Mouse (Mus musculus) lung, postnatal 0 days (tissue): ENCODE data around the gene Mreg. TPM values are rescaled to one million over a fixed set of nuclear protein-coding genes. Genes with fewer than 3 reads are reported as not detected.

Experiments
- ATAC-seq: fragments of 200-750 bp; cut with Nextera tagmentation; 2 replicates; pipeline ENCODE4 v1.8.0; 2017; ENCODE audit warnings: moderate library complexity
- DNase-seq: peaks from one replicate; pipeline ENCODE4 v3.0.0-alpha.2; 2016; ENCODE audit warnings: low spot score
- H3K27ac ChIP-seq: fragments of 300-500 bp; sonication (generic); 2 replicates; pipeline ENCODE4 v1.5.1; 2014; ENCODE audit warnings: antibody characterized with exemption, mild to moderate bottlenecking, low read length, mixed read lengths
- H3K27me3 ChIP-seq: fragments of 300-500 bp; sonication (generic); replicated peaks from 2 replicates; pipeline ENCODE4 v1.6.1; 2014; ENCODE audit warnings: low read length, mixed read lengths; ENCODE audit not compliant: insufficient read depth
- H3K36me3 ChIP-seq: fragments of 300-500 bp; sonication (generic); 2 replicates; pipeline ENCODE4 v1.6.1; 2014; ENCODE audit warnings: low read length, mixed read lengths; ENCODE audit not compliant: insufficient read depth
- H3K4me1 ChIP-seq: fragments of 300-500 bp; sonication (generic); 2 replicates; pipeline ENCODE4 v1.6.1; 2014; ENCODE audit warnings: antibody characterized with exemption, low read depth, low read length, mixed read lengths; ENCODE audit not compliant: insufficient read depth
- H3K4me2 ChIP-seq: fragments of 300-500 bp; sonication (generic); replicated peaks from 2 replicates; pipeline ENCODE4 v1.6.1; 2014; ENCODE audit warnings: low read depth, mild to moderate bottlenecking, low read length, moderate library complexity, mixed read lengths
- H3K4me3 ChIP-seq: fragments of 300-500 bp; sonication (generic); 2 replicates; pipeline ENCODE4 v1.5.1; 2014; ENCODE audit warnings: low read depth, low read length
- H3K9ac ChIP-seq: fragments of 300-500 bp; sonication (generic); replicated peaks from 2 replicates; pipeline ENCODE4 v1.6.1; 2014; ENCODE audit warnings: low read depth, mild to moderate bottlenecking
- H3K9me3 ChIP-seq: fragments of 300-500 bp; sonication (generic); 2 replicates; pipeline ENCODE4 v1.6.1; 2016; ENCODE audit warnings: low read length, mixed read lengths
- CTCF ChIP-seq: IDR thresholded peaks from 2 replicates; pipeline ENCODE4 v1.5.1; 2016; ENCODE audit warnings: antibody characterized with exemption, mild to moderate bottlenecking
- EP300 ChIP-seq: IDR thresholded peaks from 2 replicates; pipeline ENCODE4 v1.6.1; 2016; ENCODE audit warnings: antibody characterized with exemption, mild to moderate bottlenecking, control low read depth
- WGBS: fragments of 180-500 bp; shearing (Covaris S2); extraction: QIAGEN DNeasy Blood & Tissue Kit; methylation state at CpG from one replicate; pipeline ENCODE4 v1.1.7; 2014; 5-methylcytosine and 5-hydroxymethylcytosine counted together
- polyA plus RNA-seq: library from polyadenylated mRNA; unstranded; fragments of >200 nt; fragmentation: Nextera tagmentation; extraction: Ambion mirVana; gene quantifications from 2 replicates; pipeline ENCODE4 v1.2.1, GENCODE M21; 2015

Mreg gene
- 0.57 and 0.98 TPM in 2 replicates for polyA plus RNA-seq

DNA sequence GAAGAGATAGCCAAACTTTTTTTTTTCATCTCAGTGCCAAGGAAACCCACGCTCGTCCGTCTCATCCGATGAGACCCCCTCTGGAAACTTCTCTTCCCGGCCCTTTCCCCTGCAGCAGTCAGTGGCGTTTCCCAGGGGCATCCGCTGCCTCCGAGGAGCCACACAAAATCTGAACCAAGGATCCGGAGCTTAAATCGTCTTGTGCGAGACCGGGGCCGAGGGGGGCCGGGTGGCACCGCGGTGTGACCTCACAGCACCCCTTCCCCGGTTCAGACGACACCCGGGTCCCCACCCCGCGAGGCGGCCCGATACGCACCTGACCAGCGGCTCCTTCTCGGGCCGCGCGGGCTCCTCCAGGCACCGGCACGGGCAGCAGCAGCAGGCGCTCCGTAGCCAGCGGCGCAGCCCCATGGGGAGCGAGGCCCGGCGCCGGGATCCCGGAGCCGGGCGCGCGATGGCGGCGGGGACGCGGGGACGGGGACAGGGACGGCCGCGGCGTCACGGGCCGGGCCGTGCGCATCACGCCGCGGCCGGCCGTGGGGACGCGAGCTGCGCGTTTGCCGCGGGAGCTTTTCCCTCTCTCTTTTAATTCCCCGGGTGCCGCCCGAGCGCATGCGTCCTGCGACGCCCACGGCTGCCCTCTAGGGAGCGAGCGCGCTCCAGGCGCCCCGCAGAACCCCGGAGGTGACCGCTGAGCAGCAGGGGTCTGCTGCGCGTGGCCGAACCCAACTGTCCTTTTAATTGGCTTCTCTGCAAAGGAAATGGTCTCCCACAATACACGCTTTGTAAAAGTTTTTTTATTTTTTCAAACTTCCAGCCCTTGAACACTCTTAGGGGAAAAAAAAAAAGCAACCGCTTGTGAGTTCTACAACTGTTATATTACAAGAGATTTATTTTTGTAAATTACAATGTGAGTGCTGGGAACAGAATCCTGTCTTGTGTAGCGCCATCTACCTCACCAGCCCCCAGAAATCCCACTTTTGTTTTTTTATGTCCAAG lies at the start of gene Mreg:
Mreg (minus strand) TSS at position 607 of the 999 bp plus-strand sequence.
- peak within 1 kb of the TSS; percentile 29; the same call in 1 of the 2 replicates for H3K9ac ChIP-seq
- H3K27ac ChIP-seq = no peak within 1 kb of the TSS
- peak; percentile 69 for TF ChIP-seq CTCF
- TF ChIP-seq EP300 = no peak
- DNase-seq (peak; percentile 74), ATAC-seq (peak; percentile 83)
- H3K27me3 ChIP-seq = 0 out of 2 replicates have a peak, but pooled peaks cover 5% of the 10 kb centered on the region
- H3K4me3 ChIP-seq = peak within 1 kb of the TSS; percentile 63
- no peaks in the 10 kb centered on the region for H3K36me3 ChIP-seq
- peak within 1 kb of the TSS; percentile 99 for H3K4me2 ChIP-seq
- no peaks in the 10 kb centered on the region for H3K9me3 ChIP-seq
- H3K4me1 ChIP-seq = no peaks in the 10 kb centered on the region
- WGBS = 4% methylated on average over 62 of the region's 89 CpGs

DNA sequence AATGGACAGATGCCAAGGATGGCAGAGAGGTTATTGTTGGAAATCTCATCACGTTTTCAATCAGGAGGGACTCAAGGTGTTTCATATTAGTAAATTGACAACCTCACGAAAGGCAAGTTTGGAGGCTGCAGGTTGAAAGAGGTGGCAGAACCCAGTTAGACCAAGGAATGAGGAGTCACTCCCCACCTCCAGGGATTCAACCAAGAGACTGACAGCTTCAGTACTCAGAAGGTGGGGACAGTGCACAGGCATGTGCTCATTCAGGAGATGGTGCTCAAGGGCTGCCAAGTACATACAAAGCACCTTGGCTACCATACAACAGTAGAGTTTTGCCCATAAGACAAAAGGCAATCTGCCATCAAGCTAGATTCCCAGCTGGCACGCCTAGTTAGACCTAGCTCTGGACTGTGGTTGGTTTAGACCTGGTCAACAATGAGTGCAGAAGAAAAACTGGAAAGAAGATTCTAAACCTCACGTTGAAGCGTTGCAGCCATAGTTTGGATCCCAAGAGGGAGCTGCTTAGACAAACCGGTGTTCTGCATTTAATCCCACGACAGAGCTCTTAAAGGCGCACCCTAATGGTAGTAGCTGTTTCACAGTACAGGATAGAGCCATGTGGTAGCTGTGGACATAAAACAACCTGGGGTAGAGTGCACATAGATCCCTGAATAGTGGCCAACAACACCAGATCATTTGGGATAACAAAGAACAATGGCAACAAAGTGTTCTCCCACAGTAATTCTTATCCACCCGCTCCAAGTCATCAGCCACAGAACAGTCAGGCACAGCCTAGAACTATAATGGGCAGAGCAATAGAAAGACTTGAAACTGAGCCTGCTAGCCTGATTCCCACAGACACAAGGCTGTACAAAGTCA lies 44.5 kb upstream of the Mreg start:
- Histone ChIP-seq H3K4me1 (peaks cover 2% of the 10 kb centered on the region; the same call in 1 of the 2 replicates), H3K36me3 (no peaks in the 10 kb centered on the region), H3K27ac (no peak overlapping the region), H3K9me3 (no peaks in the 10 kb centered on the region), H3K4me2 (no peak overlapping the region), H3K4me3 (no peak overlapping the region), H3K27me3 (no peaks in the 10 kb centered on the region), H3K9ac (no peak overlapping the region)
- WGBS = 77% methylated on average over 9 of the region's 9 CpGs
- ATAC-seq (no peak), DNase-seq (no peak)
- TF ChIP-seq EP300 (no peak), CTCF (no peak)

DNA sequence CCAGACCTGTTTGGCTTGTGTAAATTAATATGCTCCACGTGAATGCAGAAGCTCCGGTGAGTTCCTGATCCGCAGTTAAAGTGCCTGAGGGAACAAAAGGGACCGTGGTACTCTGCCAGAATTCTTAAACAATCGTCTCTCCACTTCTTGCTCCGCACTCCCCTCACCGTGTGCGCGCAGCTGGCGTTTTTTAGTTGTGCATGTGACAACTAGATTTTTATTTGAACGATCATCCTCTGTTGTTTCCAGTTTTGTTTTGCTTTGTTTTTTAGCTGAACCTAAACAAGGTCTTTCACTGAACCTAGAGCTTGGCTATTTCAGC lies 43.7 kb upstream of the Mreg start:
- Histone ChIP-seq H3K36me3 (no peaks in the 10 kb centered on the region), H3K9me3 (no peaks in the 10 kb centered on the region), H3K4me3 (no peak overlapping the region), H3K4me2 (peak overlapping the region; percentile 65; the same call in 1 of the 2 replicates), H3K27me3 (no peaks in the 10 kb centered on the region), H3K9ac (no peak overlapping the region), H3K4me1 (peaks cover 2% of the 10 kb centered on the region; the same call in 1 of the 2 replicates), H3K27ac (0 out of 2 replicates have a peak overlapping the region, but pooled peaks have one; percentile 80)
- 23% methylated on average over 11 of the region's 11 CpGs for WGBS
- no peak for TF ChIP-seq CTCF
- TF ChIP-seq EP300 = no peak
- ATAC-seq = no peak
- DNase-seq = peak; percentile 41

DNA sequence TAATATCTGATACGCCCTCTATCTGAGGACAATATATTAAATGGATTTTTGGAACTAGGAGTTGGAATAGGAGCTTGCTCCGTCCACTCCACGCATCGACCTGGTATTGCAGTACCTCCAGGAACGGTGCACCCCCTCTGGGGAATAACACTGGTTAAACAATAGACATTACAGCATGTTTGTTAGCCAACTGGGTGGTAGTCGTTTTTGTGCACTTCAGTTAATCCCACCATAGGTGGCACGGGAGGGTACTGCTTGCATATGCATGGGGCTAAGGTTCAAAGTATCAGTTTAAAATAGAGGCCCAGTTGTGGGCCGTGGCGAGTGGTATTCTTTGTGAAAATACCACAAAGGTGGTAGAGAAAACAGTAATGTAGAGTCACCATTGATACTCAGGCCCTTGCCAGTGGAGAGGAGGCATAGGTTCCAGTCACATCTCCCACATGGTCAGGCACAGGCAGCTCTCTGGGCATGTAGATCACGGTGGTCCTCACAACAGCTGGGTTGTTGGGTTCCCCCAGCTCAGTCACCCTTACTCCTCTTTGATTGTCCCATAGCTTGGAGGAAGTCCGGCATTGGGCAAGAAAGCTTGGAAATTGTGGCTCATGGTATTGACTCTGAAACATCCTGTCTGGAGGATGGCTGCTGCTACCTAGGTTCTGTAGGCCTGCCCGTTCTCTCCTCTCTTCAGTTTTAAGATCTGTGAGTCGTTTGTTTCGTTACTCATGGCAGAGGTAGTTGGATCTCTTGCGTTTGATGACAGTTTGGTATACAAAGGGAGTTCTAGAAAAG lies 43.2 kb upstream of the Mreg start:
- TF ChIP-seq EP300 (no peak), CTCF (0 out of 2 replicates have a peak, but pooled peaks have one; percentile 14)
- peak overlapping the region; percentile 80 for H3K27ac ChIP-seq
- H3K4me2 ChIP-seq = peak overlapping the region; percentile 65
- no peaks in the 10 kb centered on the region for H3K36me3 ChIP-seq
- peak; percentile 64 for ATAC-seq
- H3K9ac ChIP-seq = peak overlapping the region; percentile 52; the same call in 1 of the 2 replicates
- H3K9me3 ChIP-seq = no peaks in the 10 kb centered on the region
- H3K4me1 ChIP-seq = peaks cover 2% of the 10 kb centered on the region; the same call in 1 of the 2 replicates
- DNase-seq = peak; percentile 63
- WGBS = 3% methylated on average over 15 of the region's 15 CpGs
- H3K27me3 ChIP-seq = no peaks in the 10 kb centered on the region
- peak overlapping the region; percentile 41 for H3K4me3 ChIP-seq

DNA sequence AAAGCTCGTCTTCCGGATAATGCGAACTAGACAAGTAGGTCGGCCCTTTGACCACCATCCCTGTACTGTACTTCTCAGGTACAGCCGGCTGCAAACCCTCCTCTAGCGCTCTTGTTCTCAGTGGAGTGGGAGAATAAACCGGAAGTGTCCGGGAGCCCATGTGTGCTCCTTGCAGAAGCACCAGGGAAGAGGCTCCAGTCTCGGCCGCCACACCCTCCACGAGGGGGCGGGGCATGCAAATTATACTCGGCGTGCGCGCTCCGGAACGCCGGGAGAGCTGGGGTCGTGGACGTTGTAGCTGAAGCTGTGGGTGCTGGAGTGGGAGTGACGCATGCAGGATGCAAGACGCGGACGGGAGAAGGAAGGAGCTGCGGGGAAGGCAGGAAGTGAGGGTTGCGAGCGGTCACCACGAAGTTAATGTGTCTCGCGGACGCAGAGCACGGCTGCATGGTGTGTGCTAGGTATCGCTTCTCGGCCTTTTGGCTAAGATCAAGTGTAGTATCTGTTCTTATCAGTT lies 42.5 kb upstream of the Mreg start:
- Histone ChIP-seq H3K4me1 (peaks cover 2% of the 10 kb centered on the region; the same call in 1 of the 2 replicates), H3K27me3 (no peaks in the 10 kb centered on the region), H3K9me3 (no peaks in the 10 kb centered on the region), H3K4me3 (peak overlapping the region; percentile 41), H3K4me2 (peak overlapping the region; percentile 65), H3K9ac (peak overlapping the region; percentile 52; the same call in 1 of the 2 replicates), H3K36me3 (no peaks in the 10 kb centered on the region), H3K27ac (peak overlapping the region; percentile 80)
- WGBS = 5% methylated on average over 35 of the region's 35 CpGs
- ATAC-seq (peak; percentile 96), DNase-seq (peak; percentile 93)
- no peak for TF ChIP-seq EP300
- TF ChIP-seq CTCF = peak; percentile 46
